Mouse (Mus musculus) spleen, postnatal 36 days (tissue): ENCODE data around the gene Tnfsf13.
A peak's percentile ranks its signal among the peaks of the same experiment; 100 is the strongest.

ENCODE experiments used
- DNase-seq, 2 experiments: peaks; one replicate each; pipeline ENCODE4 v3.0.0; 2022; ENCODE audit warnings: low spot score in 2 of 2, mixed read lengths in 1 of 2

The Tnfsf13 gene

DNA sequence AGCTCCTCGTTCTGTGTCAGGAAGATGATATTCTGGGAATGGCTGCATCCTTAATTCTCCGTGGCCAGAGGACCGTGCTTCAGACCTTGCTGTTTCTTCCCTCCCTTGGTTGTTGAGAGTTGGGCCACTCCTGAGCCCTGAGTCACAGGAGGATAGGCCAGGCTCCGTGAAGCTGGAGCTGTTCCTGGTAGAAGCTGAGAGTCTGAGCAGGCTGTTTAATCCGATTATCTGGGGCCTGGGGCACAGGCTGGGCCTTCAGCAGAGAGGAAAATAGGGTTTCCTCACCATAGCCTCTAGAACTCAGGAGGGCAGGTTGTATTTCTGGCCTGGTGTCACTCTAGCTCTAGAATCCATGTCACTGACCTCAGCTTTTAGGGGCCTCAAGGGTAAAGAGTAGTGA is 32.2 kb downstream of the Tnfsf13 start:
- no peak for DNase-seq

DNA sequence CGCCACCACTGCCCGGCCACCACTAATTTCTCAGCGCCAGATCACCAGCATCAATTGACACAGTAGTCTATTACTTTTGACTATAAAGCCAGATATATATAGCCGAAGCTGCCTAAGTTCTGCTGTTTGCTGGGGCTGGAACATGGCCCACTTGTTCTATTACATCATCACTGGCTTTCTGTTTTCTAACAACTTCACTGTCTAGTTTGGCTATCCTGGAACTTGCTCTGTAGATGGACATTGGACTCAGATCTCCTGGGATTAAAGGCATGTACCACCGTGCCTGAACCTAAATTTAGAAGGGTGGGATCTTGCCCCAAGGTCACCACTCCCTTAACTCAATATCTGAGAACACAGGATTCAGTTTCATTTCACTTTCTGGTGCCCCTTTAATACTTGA is 39.7 kb downstream of the Tnfsf13 start:
- DNase-seq, result no peak

DNA sequence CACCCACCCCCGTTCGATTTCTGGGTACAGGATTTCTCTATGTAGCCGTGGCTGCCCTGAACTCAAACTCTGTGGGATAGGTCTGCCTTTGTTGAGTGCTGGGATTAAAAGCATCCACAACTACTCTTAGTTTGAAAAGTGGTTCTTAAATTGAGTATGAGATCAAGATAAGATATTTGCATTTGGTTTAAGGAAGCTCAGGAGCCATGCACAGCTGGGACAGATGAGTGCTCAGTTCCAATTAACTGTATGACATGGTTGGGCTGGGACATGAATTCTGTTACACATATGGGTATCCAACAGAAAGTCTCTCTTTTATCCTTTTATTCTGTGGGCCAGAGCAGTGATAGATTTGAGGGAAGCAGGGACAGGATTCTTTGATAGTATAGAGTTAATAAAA is 50.1 kb downstream of the Tnfsf13 start:
- no peak for DNase-seq

DNA sequence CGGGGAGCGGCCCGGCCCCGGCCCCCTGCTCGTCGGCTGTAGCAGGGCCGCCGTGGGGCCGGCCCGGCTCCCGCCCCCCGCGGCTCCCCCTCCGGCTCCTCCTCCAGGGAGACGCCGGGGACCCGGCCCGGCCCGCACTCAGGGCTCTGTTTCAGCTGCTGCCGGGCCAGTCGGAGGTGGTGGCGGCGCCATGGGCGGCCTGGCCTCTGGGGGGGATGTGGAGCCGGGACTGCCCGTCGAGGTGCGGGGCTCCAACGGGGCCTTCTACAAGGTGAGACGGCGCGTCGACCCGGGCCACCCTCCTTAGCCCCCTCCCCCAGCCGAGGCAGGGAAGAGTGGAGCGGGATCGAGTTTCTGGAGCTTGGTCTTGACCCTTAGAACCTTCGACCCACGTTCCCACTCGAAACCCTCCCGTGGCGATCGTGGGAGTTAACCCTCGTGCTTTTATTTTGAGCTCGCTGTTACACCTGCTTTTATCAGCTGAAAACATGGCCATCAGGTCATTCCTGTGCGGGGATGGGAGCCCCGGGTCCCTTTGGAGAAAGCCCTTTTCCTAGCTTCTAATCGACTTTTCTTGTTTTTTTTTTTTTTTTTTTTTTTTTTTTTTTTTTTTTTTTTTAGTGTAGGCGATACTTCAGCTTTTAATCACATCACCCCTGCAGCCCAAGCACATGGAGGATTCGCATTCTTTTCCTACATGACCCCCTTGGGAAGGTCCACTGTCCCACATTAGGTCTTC is 52.3 kb downstream of the Tnfsf13 start:
- peak in 1 of 2 experiments; percentile 62 for DNase-seq
